Mouse (Mus musculus) stomach, postnatal 0 days (tissue): ENCODE data around the gene F8. TPM values are rescaled to one million over a fixed set of nuclear protein-coding genes. Genes with fewer than 3 reads are reported as not detected.
"Not testable (repeated sequence)": the region's sequence is repeated elsewhere in the genome, so short reads cannot be mapped to it uniquely, and the experiment has no call there.

ENCODE experiments used
- ATAC-seq: fragments of 200-750 bp; cut with Nextera tagmentation; 2 replicates; pipeline ENCODE4 v1.8.0; 2017; ENCODE audit not compliant: low FRiP score, low TSS enrichment
- DNase-seq: peaks from one replicate; pipeline ENCODE4 v3.0.0-alpha.2; 2016; ENCODE audit warnings: low spot score
- H3K27ac ChIP-seq: fragments of 300-500 bp; sonication (generic); replicated peaks from 2 replicates; pipeline ENCODE4 v1.5.1; 2014; ENCODE audit warnings: mild to moderate bottlenecking, control low read depth
- H3K27me3 ChIP-seq: fragments of 300-500 bp; sonication (generic); 2 replicates; pipeline ENCODE4 v1.6.1; 2014; ENCODE audit warnings: low read length; ENCODE audit not compliant: control insufficient read depth, insufficient read depth
- H3K36me3 ChIP-seq: fragments of 300-500 bp; sonication (generic); 2 replicates; pipeline ENCODE4 v1.6.1; 2014; ENCODE audit warnings: low read length, mixed read lengths; ENCODE audit not compliant: control insufficient read depth, insufficient read depth
- H3K4me1 ChIP-seq: fragments of 300-500 bp; sonication (generic); replicated peaks from 2 replicates; pipeline ENCODE4 v1.6.1; 2014; ENCODE audit warnings: antibody characterized with exemption; ENCODE audit not compliant: control insufficient read depth, insufficient read depth
- H3K4me2 ChIP-seq: fragments of 300-500 bp; sonication (generic); replicated peaks from 2 replicates; pipeline ENCODE4 v1.6.1; 2014; ENCODE audit warnings: low read depth, mild to moderate bottlenecking, control low read depth, moderate library complexity
- H3K4me3 ChIP-seq: fragments of 300-500 bp; sonication (generic); 2 replicates; pipeline ENCODE4 v1.5.1; 2014; ENCODE audit warnings: low read depth, low read length, control low read depth
- H3K9ac ChIP-seq: fragments of 300-500 bp; sonication (generic); 2 replicates; pipeline ENCODE4 v1.6.1; 2014; ENCODE audit warnings: mild to moderate bottlenecking, low read length, control low read depth, mixed read lengths
- H3K9me3 ChIP-seq: fragments of 300-500 bp; sonication (generic); 2 replicates; pipeline ENCODE4 v1.6.1; 2016; ENCODE audit warnings: low read length; ENCODE audit not compliant: control insufficient read depth
- CTCF ChIP-seq: IDR thresholded peaks from 2 replicates; pipeline ENCODE4 v1.5.1; 2016; ENCODE audit warnings: antibody characterized with exemption, low read depth, mild to moderate bottlenecking, moderate library complexity
- EP300 ChIP-seq: optimal IDR thresholded peaks from 2 replicates; pipeline ENCODE3; 2016; ENCODE audit warnings: antibody characterized with exemption
- WGBS: fragments of 180-500 bp; shearing (Covaris S2); extraction: QIAGEN DNeasy Blood & Tissue Kit; methylation state at CpG from one replicate; pipeline ENCODE4 v1.1.7; 2014; 5-methylcytosine and 5-hydroxymethylcytosine counted together
- polyA plus RNA-seq: library from polyadenylated mRNA; unstranded; fragments of >200 nt; fragmentation: Nextera tagmentation; extraction: Ambion mirVana; gene quantifications from 2 replicates; pipeline ENCODE4 v1.2.1, GENCODE M21; 2015

Gene F8
- polyA plus RNA-seq, 1 experiment from 2014 or later: 0.80 TPM

DNA sequence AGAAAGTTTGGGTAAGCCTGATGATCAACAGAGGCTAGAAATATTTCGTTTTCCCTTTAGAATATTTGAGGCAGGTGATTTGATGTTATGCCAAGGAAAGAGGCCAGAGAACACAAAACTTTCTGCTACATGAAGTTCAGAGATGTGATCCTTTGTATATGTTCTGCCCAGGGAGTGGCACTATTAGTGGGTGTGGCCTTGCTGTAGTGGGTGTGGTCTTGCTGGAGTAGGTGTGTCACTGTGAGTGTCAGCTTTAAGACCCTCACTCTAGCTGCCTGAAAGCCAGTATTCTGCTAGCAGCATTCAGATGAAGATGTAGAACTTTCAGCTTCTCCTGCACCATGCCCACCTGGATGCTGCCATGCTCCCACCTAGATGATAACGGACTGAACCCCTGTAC, 232.1 kb downstream of the F8 start:
- H3K27ac ChIP-seq: no peak overlapping the region
- no peaks in the 10 kb centered on the region for H3K4me1 ChIP-seq
- H3K4me3 ChIP-seq: no peak overlapping the region
- H3K27me3 ChIP-seq: no peaks in the 10 kb centered on the region
- H3K4me2 ChIP-seq: no peak overlapping the region
- TF ChIP-seq EP300 (no peak), CTCF (no peak)
- H3K9me3 ChIP-seq: no peaks in the 10 kb centered on the region
- DNase-seq (no peak), ATAC-seq (no peak)
- H3K9ac ChIP-seq: no peak overlapping the region
- H3K36me3 ChIP-seq: no peaks in the 10 kb centered on the region
- WGBS: 75% methylated on average over 2 of the region's 2 CpGs

DNA sequence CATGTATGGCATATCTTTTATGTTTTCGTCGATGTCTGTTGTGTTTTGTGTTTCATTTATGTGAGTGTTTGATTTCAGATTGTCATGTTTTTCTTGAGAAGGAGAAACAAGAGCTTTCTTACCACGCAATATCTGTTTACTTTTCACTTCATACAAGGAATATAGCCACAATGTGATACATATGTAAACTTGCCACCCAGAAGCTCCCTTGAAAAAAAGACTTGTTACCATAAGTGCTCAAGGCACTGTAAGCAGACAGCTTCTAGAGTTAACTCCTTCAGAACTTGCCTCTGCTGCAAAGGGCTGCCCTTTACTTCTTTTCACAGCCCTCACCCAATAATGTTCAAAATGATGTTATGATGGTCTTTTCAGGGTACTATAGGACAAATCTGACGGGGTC, 234.0 kb downstream of the F8 start:
- no peaks in the 10 kb centered on the region for H3K4me1 ChIP-seq
- no peaks in the 10 kb centered on the region for H3K9me3 ChIP-seq
- no peak for TF ChIP-seq CTCF
- TF ChIP-seq EP300: no peak
- H3K27me3 ChIP-seq: no peaks in the 10 kb centered on the region
- no peak overlapping the region for H3K27ac ChIP-seq
- DNase-seq (no peak), ATAC-seq (no peak)
- no peak overlapping the region for H3K9ac ChIP-seq
- WGBS: 47% methylated on average over 4 of the region's 4 CpGs
- no peak overlapping the region for H3K4me3 ChIP-seq
- no peak overlapping the region for H3K4me2 ChIP-seq
- no peaks in the 10 kb centered on the region for H3K36me3 ChIP-seq

DNA sequence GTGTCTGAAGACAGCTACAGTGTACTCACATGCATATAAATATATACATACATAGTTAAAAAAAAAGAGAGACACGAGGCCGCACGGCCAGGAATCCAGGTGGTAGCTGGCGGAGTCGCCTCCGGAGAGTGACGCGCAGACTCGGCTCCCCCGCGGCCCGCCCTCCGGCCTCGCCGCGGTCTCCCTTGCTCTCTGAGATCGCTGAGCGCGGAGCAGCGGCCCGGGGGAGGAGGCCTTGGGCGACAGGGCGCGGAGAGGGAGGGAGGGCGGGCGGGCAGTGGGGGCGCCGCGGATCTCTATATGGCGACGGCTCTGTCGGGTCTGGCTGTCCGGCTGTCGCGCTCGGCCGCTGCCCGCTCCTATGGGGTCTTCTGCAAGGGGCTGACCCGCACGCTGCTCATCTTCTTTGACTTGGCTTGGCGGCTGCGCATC, 239.3 kb downstream of the F8 start:
- H3K4me3 ChIP-seq: peak overlapping the region; percentile 19; the same call in 1 of the 2 replicates
- H3K27ac ChIP-seq, ATAC-seq, H3K9me3 ChIP-seq, H3K36me3 ChIP-seq, H3K4me1 ChIP-seq, H3K27me3 ChIP-seq: not testable (repeated sequence)
- peak overlapping the region; percentile 18; the same call in 1 of the 2 replicates for H3K9ac ChIP-seq
- peak overlapping the region; percentile 56 for H3K4me2 ChIP-seq
- DNase-seq: peak; percentile 34
- 13% methylated on average over 26 of the region's 42 CpGs for WGBS

DNA sequence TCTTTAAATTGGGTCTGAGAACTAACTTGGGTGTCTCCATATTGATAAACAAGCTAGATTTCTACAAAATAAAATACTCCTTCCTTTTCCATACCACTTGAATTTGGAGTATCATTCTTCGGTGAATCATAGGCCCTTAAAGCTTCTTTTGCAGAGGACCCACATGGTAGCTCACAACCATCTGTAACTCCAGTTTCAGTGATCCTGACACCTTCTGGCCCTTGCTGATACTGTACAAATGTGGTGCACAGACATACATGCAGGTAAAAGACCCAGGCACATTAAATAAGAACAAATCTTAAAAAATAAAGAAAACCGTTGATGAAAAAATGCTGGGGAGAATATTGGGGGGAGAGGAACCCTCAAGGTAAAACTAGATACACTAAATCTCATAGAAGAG, 244.2 kb downstream of the F8 start:
- Histone ChIP-seq H3K9me3 (no peaks in the 10 kb centered on the region), H3K36me3 (no peaks in the 10 kb centered on the region), H3K4me2 (no peak overlapping the region), H3K4me1 (no peaks in the 10 kb centered on the region), H3K9ac (no peak overlapping the region), H3K27me3 (no peaks in the 10 kb centered on the region), H3K4me3 (no peak overlapping the region), H3K27ac (no peak overlapping the region)
- 96% methylated on average over 2 of the region's 2 CpGs for WGBS
- no peak for ATAC-seq
- TF ChIP-seq CTCF (no peak), EP300 (no peak)
- DNase-seq: no peak

DNA sequence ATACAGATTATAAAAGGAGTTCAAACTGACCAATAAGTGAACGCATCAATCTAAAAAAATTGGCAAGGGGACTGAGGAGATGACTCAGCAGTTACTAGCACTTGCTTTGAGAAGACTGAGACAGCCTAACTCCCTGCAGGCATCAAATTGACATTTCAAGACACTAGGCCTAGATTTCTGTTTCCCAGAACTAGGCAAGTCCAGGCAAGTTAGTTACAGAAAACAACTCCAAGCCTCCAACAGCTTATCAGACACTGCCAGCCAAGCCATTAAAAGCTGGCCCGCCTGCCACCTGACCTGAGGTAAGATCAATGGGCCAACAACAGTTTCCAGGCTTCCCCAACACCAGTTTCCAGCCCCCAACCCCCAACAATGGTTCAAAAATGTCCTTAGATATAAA, 244.7 kb downstream of the F8 start:
- no peaks in the 10 kb centered on the region for H3K4me1 ChIP-seq
- H3K27me3 ChIP-seq: no peaks in the 10 kb centered on the region
- H3K36me3 ChIP-seq: no peaks in the 10 kb centered on the region
- ATAC-seq: no peak
- TF ChIP-seq EP300 (no peak), CTCF (no peak)
- no peaks in the 10 kb centered on the region for H3K9me3 ChIP-seq
- H3K27ac ChIP-seq: no peak overlapping the region
- no peak overlapping the region for H3K9ac ChIP-seq
- 49% methylated on average over 2 of the region's 2 CpGs for WGBS
- H3K4me3 ChIP-seq: no peak overlapping the region
- no peak overlapping the region for H3K4me2 ChIP-seq
- no peak for DNase-seq

DNA sequence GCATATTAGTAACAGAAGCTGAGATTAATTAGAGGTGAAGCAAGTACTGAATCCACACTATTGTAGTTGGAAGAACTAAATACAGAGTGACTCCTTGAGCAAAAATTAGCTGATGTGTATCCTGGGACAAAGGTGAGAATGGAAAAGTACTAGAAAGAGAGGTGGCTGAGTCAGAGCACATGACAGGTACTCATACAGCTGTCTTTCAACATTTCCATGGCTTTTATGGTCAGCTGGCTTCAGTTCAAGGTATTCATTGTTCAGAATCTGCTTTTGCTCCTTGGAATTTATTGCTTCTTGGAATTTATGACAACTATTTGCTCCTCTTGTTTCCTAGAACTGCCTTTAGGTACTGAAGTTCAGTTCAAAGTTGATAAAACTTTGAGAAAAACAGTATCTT, 245.5 kb downstream of the F8 start:
- Histone ChIP-seq H3K9ac (no peak overlapping the region), H3K9me3 (no peaks in the 10 kb centered on the region), H3K4me1 (no peaks in the 10 kb centered on the region), H3K4me3 (no peak overlapping the region), H3K36me3 (no peaks in the 10 kb centered on the region), H3K27me3 (no peaks in the 10 kb centered on the region), H3K4me2 (no peak overlapping the region), H3K27ac (no peak overlapping the region)
- no peak for DNase-seq
- TF ChIP-seq EP300: no peak
- TF ChIP-seq CTCF: no peak
- no peak for ATAC-seq
